Mouse (Mus musculus) hindbrain, embryonic 11.5 days (tissue): Measurements from ENCODE around the gene Gm20388. TPM values are rescaled to one million over a fixed set of nuclear protein-coding genes. Genes with fewer than 3 reads are reported as not detected.
A peak's percentile ranks its signal among the peaks of the same experiment; 100 is the strongest.

Experiments
- ATAC-seq: fragments of 200-750 bp; cut with Nextera tagmentation; 2 replicates; pipeline ENCODE4 v1.8.0; 2017; ENCODE audit warnings: mild to moderate bottlenecking, moderate TSS enrichment, moderate library complexity; ENCODE audit not compliant: low FRiP score
- DNase-seq: peaks from one replicate; pipeline ENCODE4 v3.0.0-alpha.2; 2015; ENCODE audit warnings: low spot score
- H3K27ac ChIP-seq: fragments of 300-500 bp; sonication (generic); 2 replicates; pipeline ENCODE4 v1.5.1; 2014; ENCODE audit warnings: mild to moderate bottlenecking, low read depth, low read length
- H3K27me3 ChIP-seq: fragments of 300-500 bp; sonication (generic); 2 replicates; pipeline ENCODE4 v1.6.1; 2014; ENCODE audit warnings: mild to moderate bottlenecking, low read length, moderate library complexity, mixed read lengths; ENCODE audit not compliant: control insufficient read depth, insufficient read depth
- H3K36me3 ChIP-seq: fragments of 300-500 bp; sonication (generic); 2 replicates; pipeline ENCODE4 v1.6.1; 2014; ENCODE audit warnings: mild to moderate bottlenecking, low read length, moderate library complexity, mixed read lengths; ENCODE audit not compliant: control insufficient read depth, insufficient read depth
- H3K4me1 ChIP-seq: fragments of 300-500 bp; sonication (generic); replicated peaks from 2 replicates; pipeline ENCODE4 v1.6.1; 2014; ENCODE audit warnings: low read length, mixed read lengths; ENCODE audit not compliant: control insufficient read depth, insufficient read depth
- H3K4me2 ChIP-seq: fragments of 300-500 bp; sonication (generic); replicated peaks from 2 replicates; pipeline ENCODE4 v1.6.1; 2014; ENCODE audit warnings: mild to moderate bottlenecking, low read depth, low read length
- H3K4me3 ChIP-seq: fragments of 300-500 bp; sonication (generic); 2 replicates; pipeline ENCODE4 v1.5.1; 2014; ENCODE audit warnings: low read depth, low read length
- H3K9ac ChIP-seq: fragments of 300-500 bp; sonication (generic); 2 replicates; pipeline ENCODE4 v1.6.1; 2014; ENCODE audit warnings: low read depth, low read length
- H3K9me3 ChIP-seq: fragments of 300-500 bp; sonication (generic); 2 replicates; pipeline ENCODE4 v1.6.1; 2016; ENCODE audit warnings: low read length; ENCODE audit not compliant: control insufficient read depth
- WGBS: fragments of 180-500 bp; shearing (Covaris S2); extraction: QIAGEN DNeasy Blood & Tissue Kit; methylation state at CpG from one replicate; pipeline ENCODE4 v1.1.7; 2014; 5-methylcytosine and 5-hydroxymethylcytosine counted together
- polyA plus RNA-seq: library from polyadenylated mRNA; unstranded; fragments of >200 nt; fragmentation: Nextera tagmentation; extraction: Ambion mirVana; gene quantifications from 2 replicates; pipeline ENCODE4 v1.2.1, GENCODE M21; 2014

Gm20388 gene
- polyA plus RNA-seq, 1 experiment from 2014 or later: 11.8 TPM

- Histone ChIP-seq H3K4me3 (no peak overlapping the region), H3K36me3 (no peaks in the 10 kb centered on the region), H3K9ac (no peak overlapping the region), H3K27me3 (no peaks in the 10 kb centered on the region), H3K9me3 (no peaks in the 10 kb centered on the region), H3K27ac (no peak overlapping the region), H3K4me1 (no peaks in the 10 kb centered on the region), H3K4me2 (no peak overlapping the region)
- DNase-seq: no peak
- 89% methylated on average over 7 of the region's 7 CpGs for WGBS
- no peak for ATAC-seq
Measured at GRCm38 (mm10) chr8:123047827-123048226, 3137.2 kb downstream of the Gm20388 start.

- no peaks in the 10 kb centered on the region for H3K4me1 ChIP-seq
- 85% methylated on average over 7 of the region's 7 CpGs for WGBS
- no peak overlapping the region for H3K27ac ChIP-seq
- H3K9ac ChIP-seq: no peak overlapping the region
- DNase-seq (no peak), ATAC-seq (no peak)
- no peaks in the 10 kb centered on the region for H3K36me3 ChIP-seq
- H3K27me3 ChIP-seq: no peaks in the 10 kb centered on the region
- no peak overlapping the region for H3K4me2 ChIP-seq
- no peaks in the 10 kb centered on the region for H3K9me3 ChIP-seq
- no peak overlapping the region for H3K4me3 ChIP-seq
Measured at GRCm38 (mm10) chr8:123048402-123048801, 3137.8 kb downstream of the Gm20388 start.

DNA sequence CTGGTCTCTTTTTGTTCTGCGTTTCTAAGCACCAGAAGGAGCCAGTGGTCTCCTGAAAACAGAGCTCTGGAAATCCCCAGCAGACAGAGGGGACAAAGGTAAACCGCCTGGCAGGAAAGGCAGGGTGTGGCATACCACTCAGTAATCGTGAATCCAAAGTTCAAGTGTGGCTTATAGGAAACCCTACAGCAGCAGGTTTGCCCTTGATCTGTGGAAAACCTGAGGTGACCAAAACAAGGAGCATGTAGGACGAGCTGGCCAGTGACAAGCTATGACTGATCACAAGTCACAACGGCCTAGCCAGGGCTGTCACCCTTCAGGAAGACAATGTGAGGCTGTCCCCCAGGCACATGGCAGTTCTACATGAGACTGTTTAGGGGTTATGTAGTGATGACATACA lies 3140.8 kb downstream of the Gm20388 start:
- no peak overlapping the region for H3K4me3 ChIP-seq
- no peaks in the 10 kb centered on the region for H3K27me3 ChIP-seq
- DNase-seq (no peak), ATAC-seq (no peak)
- no peak overlapping the region for H3K9ac ChIP-seq
- no peaks in the 10 kb centered on the region for H3K4me1 ChIP-seq
- no peaks in the 10 kb centered on the region for H3K9me3 ChIP-seq
- H3K27ac ChIP-seq: no peak overlapping the region
- 75% methylated on average over 5 of the region's 5 CpGs for WGBS
- no peak overlapping the region for H3K4me2 ChIP-seq
- H3K36me3 ChIP-seq: no peaks in the 10 kb centered on the region

DNA sequence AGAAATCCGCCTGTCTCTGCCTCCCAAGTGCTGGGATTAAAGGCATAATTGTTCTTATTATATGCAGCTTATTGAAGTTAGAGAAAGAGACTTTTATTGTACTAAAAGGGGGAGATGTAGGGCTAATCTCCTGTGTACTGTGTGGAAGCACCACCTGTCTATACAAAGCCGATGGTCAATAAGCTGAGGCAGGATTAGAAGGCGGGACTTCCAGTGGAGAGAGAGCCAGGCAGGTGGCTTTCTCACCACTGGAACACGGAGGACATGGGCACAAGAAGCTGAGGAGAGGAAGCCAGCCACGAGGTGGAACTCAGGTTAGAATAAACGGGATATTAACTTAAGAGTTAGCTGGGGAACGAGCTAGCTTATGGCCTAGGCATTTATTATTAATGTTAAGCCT lies 3152.1 kb downstream of the Gm20388 start, which contains the start of gene Spg7:
Gene Spg7 (plus strand): TSS at position 222 of the 400 bp plus-strand sequence.
- ATAC-seq (no peak), DNase-seq (no peak)
- H3K27ac ChIP-seq: no peak within 1 kb of the TSS
- no peak within 1 kb of the TSS for H3K9ac ChIP-seq
- no peaks in the 10 kb centered on the region for H3K27me3 ChIP-seq
- no peak within 1 kb of the TSS for H3K4me3 ChIP-seq
- H3K4me2 ChIP-seq: no peak within 1 kb of the TSS
- H3K9me3 ChIP-seq: no peaks in the 10 kb centered on the region
- H3K36me3 ChIP-seq: no peaks in the 10 kb centered on the region
- 79% methylated on average over 7 of the region's 7 CpGs for WGBS
- H3K4me1 ChIP-seq: peaks cover 2% of the 10 kb centered on the region; the same call in 1 of the 2 replicates

- H3K4me3 ChIP-seq: no peak overlapping the region
- H3K27ac ChIP-seq: no peak overlapping the region
- H3K27me3 ChIP-seq: no peaks in the 10 kb centered on the region
- ATAC-seq (no peak), DNase-seq (no peak)
- no peaks in the 10 kb centered on the region for H3K36me3 ChIP-seq
- H3K9me3 ChIP-seq: no peaks in the 10 kb centered on the region
- 93% methylated on average over 4 of the region's 4 CpGs for WGBS
- 0 out of 2 replicates have a peak overlapping the region, but pooled peaks have one; percentile 73 for H3K4me2 ChIP-seq
- peaks cover 2% of the 10 kb centered on the region; the same call in 1 of the 2 replicates for H3K4me1 ChIP-seq
- no peak overlapping the region for H3K9ac ChIP-seq
Measured at GRCm38 (mm10) chr8:123064072-123064471, 3153.4 kb downstream of the Gm20388 start.

DNA sequence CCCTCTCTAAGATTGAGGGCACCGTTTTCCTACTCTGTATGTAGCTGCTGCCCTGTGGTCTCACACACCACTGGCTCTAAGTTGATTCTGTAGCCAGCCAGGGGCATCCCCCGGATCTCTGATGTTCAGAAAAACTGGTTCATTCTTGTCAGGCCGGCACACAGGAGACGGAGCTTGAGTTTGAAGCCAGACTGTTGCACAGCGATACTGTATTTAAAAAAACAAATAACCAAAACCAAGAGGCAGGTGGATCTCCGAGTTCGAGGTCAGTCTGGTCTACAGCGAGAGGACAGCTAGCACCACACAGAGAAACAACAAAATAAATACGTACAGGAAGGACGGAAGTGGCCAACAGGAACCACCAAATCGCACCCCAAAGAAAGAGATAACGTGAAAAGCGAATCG lies 3154.2 kb downstream of the Gm20388 start:
- H3K9me3 ChIP-seq: no peaks in the 10 kb centered on the region
- peak overlapping the region; percentile 86 for H3K27ac ChIP-seq
- H3K27me3 ChIP-seq: no peaks in the 10 kb centered on the region
- ATAC-seq: peak; percentile 50
- peak overlapping the region; percentile 90 for H3K9ac ChIP-seq
- peak overlapping the region; percentile 73 for H3K4me2 ChIP-seq
- no peak for DNase-seq
- H3K36me3 ChIP-seq: no peaks in the 10 kb centered on the region
- peaks cover 2% of the 10 kb centered on the region; the same call in 1 of the 2 replicates for H3K4me1 ChIP-seq
- peak overlapping the region; percentile 96 for H3K4me3 ChIP-seq
- WGBS: 5% methylated on average over 14 of the region's 14 CpGs

DNA sequence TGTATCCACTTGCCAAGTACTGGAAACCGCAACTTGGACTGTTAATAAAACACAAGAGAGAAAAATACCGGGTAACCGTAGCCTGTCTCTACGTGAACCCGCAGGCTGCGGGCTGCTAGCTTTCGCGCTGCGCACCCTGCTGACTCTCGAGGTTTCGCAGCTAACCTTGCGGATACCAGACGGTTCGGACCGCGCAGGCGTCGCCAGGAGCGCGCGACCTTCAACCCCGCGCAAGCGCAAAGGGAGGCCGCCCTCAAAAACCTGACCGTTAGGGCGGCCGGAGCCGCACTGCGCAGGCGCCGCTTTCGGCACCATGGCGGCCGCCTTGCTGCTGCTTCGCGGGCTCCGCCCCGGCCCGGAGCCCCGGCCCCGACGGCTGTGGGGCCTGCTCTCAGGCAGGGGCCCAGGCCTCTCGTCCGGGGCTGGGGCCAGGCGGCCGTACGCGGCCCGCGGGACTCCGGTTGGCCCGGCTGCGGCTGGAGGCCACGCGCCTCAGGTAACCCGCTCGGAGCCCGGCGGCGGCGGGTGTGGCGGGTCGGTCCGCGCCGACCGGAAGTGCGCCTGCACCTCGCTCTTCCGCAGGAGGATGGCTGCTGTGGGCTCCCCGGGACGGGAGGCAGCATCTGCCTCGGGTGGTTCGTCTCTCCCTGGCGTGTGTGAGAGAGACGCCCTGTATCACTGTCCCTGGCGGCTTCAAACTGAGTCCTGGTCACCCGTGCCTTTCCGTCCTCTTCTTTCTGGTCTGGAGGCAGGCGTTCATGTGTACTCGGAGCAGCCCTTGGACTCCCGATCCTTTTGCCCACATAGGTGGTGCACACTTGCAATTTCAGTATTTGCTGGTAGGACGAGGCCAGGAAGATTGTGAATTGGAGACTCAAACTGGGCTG lies 3154.8 kb downstream of the Gm20388 start:
- WGBS: under 1% methylated on average over 78 of the region's 84 CpGs
- Histone ChIP-seq H3K9ac (peak overlapping the region; percentile 90), H3K4me3 (peak overlapping the region; percentile 96), H3K27me3 (no peaks in the 10 kb centered on the region), H3K4me2 (peak overlapping the region; percentile 73), H3K9me3 (no peaks in the 10 kb centered on the region), H3K27ac (peak overlapping the region; percentile 86), H3K4me1 (peaks cover 2% of the 10 kb centered on the region; the same call in 1 of the 2 replicates), H3K36me3 (no peaks in the 10 kb centered on the region)
- DNase-seq: peak; percentile 98
- ATAC-seq: peak; percentile 95

DNA sequence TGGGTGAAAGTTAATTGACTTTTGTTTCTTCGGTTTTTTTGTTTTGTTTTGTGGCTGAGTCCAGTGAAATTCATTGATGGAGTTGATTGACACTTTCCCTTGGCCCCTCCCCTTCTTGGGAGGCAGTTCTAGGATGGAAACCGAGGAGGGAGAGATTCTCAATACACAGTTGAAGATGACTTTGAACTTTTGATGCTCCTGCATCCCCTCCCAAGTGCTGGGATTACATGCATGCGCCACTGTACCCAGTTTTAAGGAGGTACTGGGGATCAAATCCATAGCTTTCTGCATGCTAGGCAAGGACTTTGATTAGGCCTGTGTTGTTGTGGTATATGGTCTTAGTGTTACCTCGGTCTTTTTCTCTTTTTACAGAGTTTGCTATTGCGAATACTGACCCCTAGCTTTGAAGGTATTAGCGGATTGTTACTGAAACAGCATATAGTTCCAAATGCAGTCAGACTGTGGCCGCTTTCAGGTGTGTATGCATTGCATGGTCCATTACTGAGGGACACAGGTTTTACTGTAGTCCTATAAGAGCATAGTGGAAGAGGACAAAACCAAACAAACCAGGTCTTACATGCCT lies 3155.6 kb downstream of the Gm20388 start:
- peaks cover 2% of the 10 kb centered on the region; the same call in 1 of the 2 replicates for H3K4me1 ChIP-seq
- H3K4me2 ChIP-seq: peak overlapping the region; percentile 73
- no peaks in the 10 kb centered on the region for H3K9me3 ChIP-seq
- H3K27ac ChIP-seq: peak overlapping the region; percentile 86
- peak overlapping the region; percentile 96 for H3K4me3 ChIP-seq
- peak overlapping the region; percentile 90 for H3K9ac ChIP-seq
- H3K27me3 ChIP-seq: no peaks in the 10 kb centered on the region
- WGBS: 42% methylated on average over 7 of the region's 7 CpGs
- no peaks in the 10 kb centered on the region for H3K36me3 ChIP-seq
- ATAC-seq (no peak), DNase-seq (no peak)
